Mouse (Mus musculus): ENCODE data around the gene Plxnd1.
A peak's percentile ranks its signal among the peaks of the same experiment; 100 is the strongest.

Plxnd1 gene

GRCm38 (mm10) chr6:115915601-115916445 lies 79.0 kb downstream of the Plxnd1 start:
- DNase-seq: no peak

- no peak for DNase-seq
These were observed 80.1 kb downstream of the Plxnd1 start for GRCm38 (mm10) chr6:115914511-115915202.

GRCm38 (mm10) chr6:115913482-115913881 lies 81.3 kb downstream of the Plxnd1 start:
- DNase-seq: no peak

- DNase-seq: no peak
These were observed 83.0 kb downstream of the Plxnd1 start for GRCm38 (mm10) chr6:115911763-115912162.

GRCm38 (mm10) chr6:115909940-115910339 lies 84.9 kb downstream of the Plxnd1 start:
- peak; percentile 85 to 89 for DNase-seq

- no peak for DNase-seq
These were observed 85.8 kb downstream of the Plxnd1 start for GRCm38 (mm10) chr6:115909052-115909451.

- DNase-seq: no peak
These were observed 86.3 kb downstream of the Plxnd1 start for GRCm38 (mm10) chr6:115908421-115908982.

GRCm38 (mm10) chr6:115906871-115907270 lies 87.9 kb downstream of the Plxnd1 start:
- DNase-seq: no peak

GRCm38 (mm10) chr6:115906455-115906854 lies 88.3 kb downstream of the Plxnd1 start:
- DNase-seq: no peak

GRCm38 (mm10) chr6:115905568-115905967 lies 89.2 kb downstream of the Plxnd1 start:
- DNase-seq: no peak
